Mouse (Mus musculus) retina, adult 2 months (tissue): ENCODE measurements at regions not wholly inside any gene's neighbourhood (a gene's known extent, or its start where the extent isn't known, plus 50 kb on each side); places are given as distances from the start of the nearest gene placed in this dataset.

Source experiments
- DNase-seq: peaks from one replicate; pipeline ENCODE4 v3.0.0-alpha.2; 2012; ENCODE audit warnings: low read depth, low spot score

DNA sequence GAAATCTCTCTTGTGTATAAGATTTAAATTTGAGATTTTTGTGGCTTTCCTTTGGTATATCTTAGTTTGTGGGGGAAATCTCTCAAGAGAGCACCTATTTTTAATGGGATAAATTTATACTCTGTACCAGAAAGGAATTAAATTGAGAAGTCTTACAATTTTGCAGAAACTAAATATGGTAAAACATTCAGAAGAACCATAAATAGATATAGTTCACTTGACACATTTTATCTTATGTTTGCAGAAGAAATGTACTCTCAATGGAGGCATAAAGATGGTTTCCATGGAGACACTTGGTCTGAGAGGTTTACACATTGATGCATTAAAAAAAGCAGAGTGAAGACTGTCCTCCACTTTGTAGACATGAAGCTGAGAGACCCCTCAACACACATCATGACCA, 86.9 kb downstream of the Ndufa10 start:
- DNase-seq = no peak

GRCm38 (mm10) chr1:92384945-92385344, 88.7 kb downstream of the Ndufa10 start:
- DNase-seq = no peak

- DNase-seq = no peak
These were observed 89.9 kb downstream of the Ndufa10 start for GRCm38 (mm10) chr1:92383749-92384148.

DNA sequence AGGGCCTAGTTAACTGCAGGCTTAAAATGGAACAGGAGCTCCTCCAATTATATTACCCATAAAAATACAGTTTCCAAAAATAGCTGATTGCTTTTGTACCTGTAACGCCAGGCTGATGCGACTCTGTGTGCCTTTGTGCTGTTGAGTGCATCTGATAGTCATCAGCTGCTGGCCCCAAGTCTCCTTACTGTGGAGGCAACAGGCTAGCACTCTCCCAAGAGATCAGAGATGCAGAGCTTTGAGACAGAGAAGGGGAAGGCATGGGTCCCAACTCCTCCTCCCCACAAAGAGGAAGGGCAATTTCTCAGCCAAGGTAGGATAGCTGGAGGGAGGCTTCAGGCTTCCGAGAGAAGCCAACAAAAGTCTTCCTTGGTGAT, 94.2 kb downstream of the Ndufa10 start:
- no peak for DNase-seq

DNA sequence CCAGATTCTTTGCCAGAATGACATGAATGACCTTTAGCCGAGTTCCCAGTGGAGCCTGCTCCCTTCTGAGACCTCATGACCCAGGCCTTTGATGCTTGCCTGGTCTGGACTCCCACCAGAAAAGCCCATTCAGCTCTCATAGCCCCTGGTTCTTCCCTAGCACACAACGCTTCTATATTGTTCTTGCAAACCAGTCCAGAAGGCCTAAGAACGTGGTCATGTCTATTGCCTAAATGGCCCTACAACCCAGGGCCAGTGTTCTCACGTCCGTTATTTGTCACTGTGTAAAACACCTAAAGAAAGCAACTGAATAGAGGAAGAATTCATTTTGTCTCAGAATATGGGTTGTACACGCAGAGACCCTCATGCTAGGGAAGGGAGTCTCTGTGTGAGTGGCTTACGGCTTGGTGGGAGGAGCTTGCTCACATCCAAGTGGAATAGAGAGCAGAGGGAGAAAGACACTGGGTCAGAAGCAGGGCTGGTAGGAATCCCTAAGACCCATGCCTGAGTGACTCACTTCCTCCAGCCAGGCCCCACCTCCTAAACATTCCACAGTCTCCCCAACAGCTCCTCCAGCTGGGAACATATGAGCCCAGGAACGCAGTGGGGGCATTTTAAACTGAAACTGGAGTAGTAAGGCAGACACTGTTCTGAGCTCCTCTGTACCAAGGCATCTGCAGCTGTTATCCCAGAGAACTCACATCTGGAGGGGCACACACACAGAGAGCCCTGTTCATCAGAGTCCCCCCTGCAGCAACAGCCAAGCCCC, 94.7 kb downstream of the Ndufa10 start:
- DNase-seq = no peak

DNA sequence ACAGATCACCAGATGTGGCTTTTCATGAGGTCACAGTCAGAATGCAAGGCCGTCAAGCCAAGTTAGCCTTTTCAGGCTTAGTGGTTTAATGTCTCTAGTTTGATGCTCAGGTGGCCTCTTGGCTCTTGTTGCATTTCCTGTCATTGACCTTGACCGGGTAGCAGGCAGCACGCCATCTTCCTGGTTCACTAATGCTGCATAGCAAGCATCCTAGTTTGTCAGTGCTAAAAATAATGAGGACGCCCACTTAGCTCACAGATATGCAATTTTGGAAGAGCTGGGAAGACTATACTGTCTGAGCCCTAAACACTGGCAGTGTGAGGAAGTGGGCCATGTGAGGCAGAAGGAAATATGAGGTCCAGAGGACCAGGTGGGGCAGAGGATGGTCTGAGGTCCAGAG, 97.2 kb downstream of the Ndufa10 start:
- DNase-seq = no peak

DNA sequence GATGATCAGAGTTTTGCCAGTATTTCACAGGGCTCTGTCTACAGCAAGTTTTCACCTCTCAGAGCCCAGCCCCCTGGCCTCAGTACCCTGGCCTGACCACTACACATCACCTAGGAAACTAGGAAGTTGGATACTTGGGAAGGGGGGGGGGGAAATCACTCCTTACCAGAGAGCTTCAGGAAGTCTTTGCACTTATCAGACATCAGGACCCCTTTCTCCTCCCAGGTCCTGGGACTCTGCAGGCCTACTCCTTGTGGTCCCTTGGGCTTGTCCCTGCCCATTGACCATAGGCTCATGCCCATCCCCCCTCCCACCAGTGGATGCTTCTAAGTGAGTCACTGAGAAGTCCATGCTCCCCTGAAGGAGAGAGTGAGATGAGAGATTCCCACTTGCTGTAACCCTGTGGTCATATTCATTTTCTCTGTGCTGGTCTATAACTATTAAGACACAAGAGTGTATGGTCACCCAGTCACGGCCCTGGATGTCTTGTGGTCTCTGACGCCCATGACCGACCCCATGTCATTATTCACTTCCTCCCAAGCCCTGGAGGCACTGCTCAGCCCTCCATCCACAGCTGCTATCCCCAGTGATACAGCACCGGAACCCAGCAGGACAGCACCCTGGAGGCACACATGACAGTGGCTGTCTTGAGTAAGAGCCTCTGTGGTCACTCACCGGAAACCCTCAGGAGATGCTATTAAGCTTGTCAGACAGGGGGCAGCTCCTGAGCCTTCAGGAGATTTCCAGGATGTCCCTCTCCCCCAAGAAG, 101.3 kb downstream of the Ndufa10 start:
- no peak for DNase-seq

- peak; percentile 4 for DNase-seq
These were observed 102.2 kb downstream of the Ndufa10 start for GRCm38 (mm10) chr1:92371357-92371981.

DNA sequence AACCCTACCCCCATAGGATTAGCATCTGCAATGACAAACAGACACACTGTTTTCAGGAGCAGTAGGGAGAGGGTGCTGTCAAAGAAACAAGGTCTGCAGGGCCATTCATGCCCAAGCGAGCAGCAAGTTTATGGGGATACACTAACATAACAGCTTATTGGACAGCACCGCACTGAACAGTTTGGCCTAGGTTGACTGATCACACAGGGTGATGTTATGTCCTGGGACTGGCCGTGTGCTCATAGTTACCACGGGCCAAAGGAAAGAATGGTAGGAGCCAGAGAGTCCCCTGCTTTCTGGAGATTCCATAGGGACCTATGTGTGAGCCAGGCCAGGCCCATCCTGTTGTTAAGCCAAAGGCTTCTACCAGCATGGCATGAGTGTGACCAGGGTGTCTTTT, 102.8 kb downstream of the Ndufa10 start:
- DNase-seq = no peak

- DNase-seq = no peak
These were observed 103.7 kb downstream of the Ndufa10 start for GRCm38 (mm10) chr1:92369972-92370371.

DNA sequence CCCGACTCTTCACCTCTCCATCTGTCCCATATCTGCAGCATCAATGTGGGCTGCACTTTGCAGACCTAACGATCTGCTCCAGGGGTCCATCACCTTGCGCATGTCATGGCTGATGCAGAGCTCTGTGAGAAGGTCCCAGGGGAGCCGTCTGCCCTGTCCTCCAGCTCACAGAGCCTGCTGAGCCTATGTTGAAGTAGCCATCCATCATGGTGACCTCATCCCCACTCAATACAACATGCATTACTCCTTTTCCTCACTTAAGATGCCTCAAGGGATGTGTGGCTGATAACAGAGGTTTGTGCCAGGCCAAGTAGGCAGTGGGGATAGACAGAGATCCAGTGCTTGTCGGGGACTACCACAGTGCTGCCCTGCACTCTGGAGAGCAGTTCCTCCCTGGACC, 107.4 kb downstream of the Ndufa10 start:
- DNase-seq = no peak

- DNase-seq = no peak
These were observed 108.1 kb downstream of the Ndufa10 start for GRCm38 (mm10) chr1:92365366-92366075.

- no peak for DNase-seq
These were observed 112.0 kb downstream of the Ndufa10 start for GRCm38 (mm10) chr1:92361677-92362076.

- DNase-seq = peak; percentile 8
These were observed 113.4 kb downstream of the Ndufa10 start for GRCm38 (mm10) chr1:92360255-92360654.

- no peak for DNase-seq
These were observed 114.2 kb downstream of the Ndufa10 start for GRCm38 (mm10) chr1:92359473-92359872.

DNA sequence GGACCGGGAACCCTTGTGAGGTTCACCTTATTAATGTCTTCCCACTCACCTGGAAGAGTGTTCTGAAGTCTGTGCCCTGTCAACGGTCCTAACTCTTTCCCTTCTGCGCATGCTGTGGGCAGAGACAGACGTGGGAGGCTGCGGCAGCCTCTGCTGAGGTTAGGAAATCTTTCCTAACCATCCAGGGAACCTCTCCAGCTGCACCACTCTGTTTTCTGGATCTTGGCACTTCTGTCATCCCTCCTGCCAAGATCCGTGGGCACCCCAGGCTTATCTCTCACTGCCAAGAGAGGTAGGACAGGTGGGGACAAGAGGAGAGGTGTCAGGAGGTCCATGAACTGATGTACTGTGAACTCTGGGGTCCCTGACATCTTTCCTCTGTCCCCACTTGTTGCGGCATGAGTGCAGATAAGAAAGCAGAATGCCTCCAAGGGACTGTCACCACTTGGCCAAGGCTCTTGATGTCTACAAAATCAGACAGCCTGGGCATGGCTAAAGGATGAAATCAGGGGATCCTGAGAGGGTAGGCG, 114.8 kb downstream of the Ndufa10 start:
- DNase-seq = no peak

DNA sequence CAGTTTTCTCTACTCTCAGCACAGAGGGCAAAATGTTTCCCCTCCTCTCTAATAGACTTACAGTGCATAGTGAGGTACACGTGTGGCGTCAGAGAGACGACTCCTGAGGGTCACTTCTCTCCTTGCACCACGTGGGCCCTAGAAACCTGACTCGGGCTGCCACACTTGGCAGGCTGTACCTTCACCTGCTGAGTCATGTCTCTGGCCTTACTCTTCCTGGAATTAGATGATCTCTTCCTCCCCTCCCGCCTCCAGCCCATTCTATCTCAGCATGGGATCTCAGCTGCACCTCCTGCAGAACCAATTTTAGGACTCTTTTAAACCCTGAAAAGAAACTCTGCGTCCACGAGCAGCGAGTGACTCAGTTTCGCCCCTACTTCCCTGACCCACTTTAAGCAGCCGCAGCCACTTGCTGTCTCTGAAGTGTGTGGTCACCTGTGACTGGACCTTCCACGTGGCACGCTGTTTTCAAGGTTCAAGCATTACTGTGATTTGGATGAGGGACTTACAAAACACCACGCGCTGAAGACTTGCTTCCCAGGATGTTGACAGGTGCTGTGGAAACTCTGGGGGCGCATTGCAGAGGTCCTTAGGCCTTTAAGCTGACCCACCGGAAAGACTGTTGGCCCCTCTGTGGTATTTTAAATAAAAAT, 125.2 kb downstream of the Ndufa10 start:
- no peak for DNase-seq

DNA sequence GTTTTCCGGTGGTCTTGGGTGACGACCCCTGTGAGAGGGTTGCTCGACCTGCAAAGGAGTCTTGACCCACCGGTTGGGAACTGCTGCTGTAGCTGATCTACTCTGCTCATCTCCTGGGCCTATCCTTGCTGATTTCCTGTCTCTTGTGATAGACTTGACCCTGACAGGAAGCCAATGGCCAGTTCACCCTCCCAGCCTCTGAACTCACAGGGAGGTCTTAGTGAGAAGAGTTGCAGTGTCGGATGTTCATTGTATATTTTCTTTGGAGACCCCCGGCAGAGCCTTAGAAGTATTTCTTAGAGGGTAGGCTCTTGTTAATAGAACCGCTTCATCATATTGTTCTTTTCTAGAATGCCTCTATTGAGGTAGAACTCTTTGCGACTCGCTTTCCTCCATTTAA, 126.0 kb downstream of the Ndufa10 start:
- DNase-seq = no peak

DNA sequence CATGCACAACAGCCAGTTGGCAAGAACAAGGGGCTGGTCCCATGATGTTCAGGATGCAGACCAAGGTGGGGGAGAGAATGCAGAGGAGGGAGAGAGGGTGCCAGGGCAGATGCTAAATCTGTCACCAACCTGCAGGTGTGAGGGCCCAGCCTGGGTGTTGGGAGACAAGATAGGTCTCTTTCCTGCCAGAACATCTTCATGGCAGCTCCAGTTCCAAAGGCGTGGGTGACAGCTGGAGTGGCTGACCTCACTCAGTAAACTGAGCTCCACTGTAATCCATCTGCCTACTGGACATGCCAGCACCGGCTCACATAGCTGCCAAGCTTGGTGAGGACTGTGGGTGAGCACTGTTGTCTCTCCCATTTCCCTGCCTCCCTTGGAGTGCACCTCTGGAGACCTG, 129.9 kb downstream of the Ndufa10 start:
- no peak for DNase-seq

DNA sequence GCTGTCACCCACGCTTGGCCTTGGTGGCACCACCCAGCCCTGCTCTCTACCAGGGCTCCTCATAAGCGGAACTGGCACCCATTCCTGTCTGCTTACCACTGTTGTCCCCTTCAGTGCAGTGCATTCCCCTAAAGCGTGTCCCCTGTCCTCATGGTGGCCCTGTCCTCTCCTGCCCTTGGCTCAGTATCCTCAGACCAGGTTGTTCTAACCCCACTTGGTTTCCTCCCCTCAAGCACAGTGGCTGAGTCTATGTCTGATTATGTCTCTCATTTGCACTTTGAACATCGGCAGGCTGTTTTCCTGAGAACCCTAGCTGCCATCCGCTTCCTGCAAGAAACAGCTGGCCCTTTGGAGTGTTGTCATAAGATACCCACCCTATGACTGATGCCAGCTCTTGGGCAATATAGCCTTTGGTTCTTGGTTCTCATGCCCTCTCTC, 130.5 kb downstream of the Ndufa10 start:
- no peak for DNase-seq

- no peak for DNase-seq
These were observed 131.7 kb downstream of the Ndufa10 start for GRCm38 (mm10) chr1:92341846-92342540.
